Mouse (Mus musculus) erythroblast, embryonic 14.5 days (primary cell): ENCODE results near the gene Emc1. TPM values are rescaled to one million over a fixed set of nuclear protein-coding genes. Genes with fewer than 3 reads are reported as not detected.
A peak's percentile ranks its signal among the peaks of the same experiment; 100 is the strongest.

Experiments used
- H3K27me3 ChIP-seq: 2 replicates; pipeline ENCODE4 v1.6.1; 2012; ENCODE audit warnings: inconsistent platforms; ENCODE audit not compliant: control insufficient read depth
- H3K36me3 ChIP-seq: 2 replicates; pipeline ENCODE4 v1.6.1; 2012; ENCODE audit warnings: mild to moderate bottlenecking, inconsistent platforms; ENCODE audit not compliant: control insufficient read depth
- H3K4me1 ChIP-seq: 2 replicates; pipeline ENCODE4 v1.6.1; 2012; ENCODE audit warnings: inconsistent platforms; ENCODE audit not compliant: control insufficient read depth
- H3K4me3 ChIP-seq: replicated peaks from 2 replicates; pipeline ENCODE3; 2012; ENCODE audit warnings: moderate library complexity, mild to moderate bottlenecking, inconsistent platforms
- H3K9me3 ChIP-seq: 2 replicates; pipeline ENCODE4 v1.6.1; 2012; ENCODE audit warnings: low read length, inconsistent platforms, mixed read lengths; ENCODE audit not compliant: control insufficient read depth
- GATA1 ChIP-seq: IDR thresholded peaks from 2 replicates; pipeline ENCODE4 v1.6.1; 2012; ENCODE audit warnings: low read length, inconsistent platforms, mixed read lengths
- TAL1 ChIP-seq: IDR thresholded peaks from 3 replicates; pipeline ENCODE4 v1.6.1; 2012; ENCODE audit warnings: low read length, inconsistent platforms, mixed read lengths
- polyA plus RNA-seq: library from polyadenylated mRNA; stranded (reverse); fragments of >175 nt; gene quantifications from 2 replicates; pipeline ENCODE4 v1.2.3, GENCODE M21; 2012

The Emc1 gene
- polyA plus RNA-seq: 0.37 and 0.43 TPM in 2 replicates

- no peak for TF ChIP-seq GATA1
- TF ChIP-seq TAL1: no peak
- peaks cover 64% of the 10 kb centered on the region for H3K36me3 ChIP-seq
- no peaks in the 10 kb centered on the region for H3K27me3 ChIP-seq
- no peaks in the 10 kb centered on the region for H3K9me3 ChIP-seq
- H3K4me1 ChIP-seq: peaks cover 54% of the 10 kb centered on the region
- peak within 1 kb of the TSS; percentile 81 for H3K4me3 ChIP-seq
These were observed at the start of gene Emc1, which contains the start of the genes Mrto4 and Ubr4 for GRCm38 (mm10) chr4:139351931-139352711. Gene Emc1, plus strand, starts transcription at chr4:139352587. Gene Mrto4, minus strand, starts transcription at chr4:139352576. Gene Ubr4, plus strand, starts transcription at chr4:139352609.

- H3K4me1 ChIP-seq: peaks cover 18% of the 10 kb centered on the region
- H3K9me3 ChIP-seq: no peaks in the 10 kb centered on the region
- H3K4me3 ChIP-seq: no peak overlapping the region
- peaks cover 5% of the 10 kb centered on the region; the same call in 1 of the 2 replicates for H3K27me3 ChIP-seq
- peaks cover 33% of the 10 kb centered on the region for H3K36me3 ChIP-seq
- TF ChIP-seq GATA1 (no peak), TAL1 (no peak)
These were observed 46.9 kb upstream of the Emc1 start for GRCm38 (mm10) chr4:139305521-139305920.

GRCm38 (mm10) chr4:139307916-139308315 is 44.5 kb upstream of the Emc1 start:
- no peak overlapping the region for H3K4me3 ChIP-seq
- H3K4me1 ChIP-seq: peaks cover 35% of the 10 kb centered on the region
- TF ChIP-seq GATA1 (no peak), TAL1 (no peak)
- H3K27me3 ChIP-seq: peaks cover 18% of the 10 kb centered on the region
- peaks cover 16% of the 10 kb centered on the region for H3K36me3 ChIP-seq
- H3K9me3 ChIP-seq: no peaks in the 10 kb centered on the region

- Histone ChIP-seq H3K27me3 (peaks cover 18% of the 10 kb centered on the region), H3K4me1 (peaks cover 35% of the 10 kb centered on the region)
- TF ChIP-seq TAL1: no peak
- TF ChIP-seq GATA1: no peak
These were observed 42.7 kb upstream of the Emc1 start for GRCm38 (mm10) chr4:139309651-139310050.

GRCm38 (mm10) chr4:139310171-139310898 is 42.1 kb upstream of the Emc1 start, which contains the start of the genes Pqlc2 and Akr7a5:
Gene Pqlc2, minus strand, starts transcription at chr4:139310708.
Gene Akr7a5, plus strand, starts transcription at chr4:139310744.
- Histone ChIP-seq H3K27me3 (peaks cover 18% of the 10 kb centered on the region), H3K9me3 (no peaks in the 10 kb centered on the region), H3K4me3 (peak within 1 kb of the TSS; percentile 84), H3K4me1 (peaks cover 35% of the 10 kb centered on the region), H3K36me3 (peaks cover 21% of the 10 kb centered on the region)
- TF ChIP-seq TAL1 (no peak), GATA1 (no peak)

More at GRCm38 (mm10) chr4:139309651-139310050, 42.7 kb upstream of the Emc1 start:
- Histone ChIP-seq H3K4me3 (peak overlapping the region; percentile 84), H3K36me3 (peaks cover 23% of the 10 kb centered on the region), H3K9me3 (no peaks in the 10 kb centered on the region)

GRCm38 (mm10) chr4:139310899-139311701 is 41.3 kb upstream of the Emc1 start:
- peaks cover 33% of the 10 kb centered on the region for H3K4me1 ChIP-seq
- H3K36me3 ChIP-seq: peaks cover 14% of the 10 kb centered on the region
- TF ChIP-seq GATA1: no peak
- TF ChIP-seq TAL1: no peak
- H3K27me3 ChIP-seq: peaks cover 18% of the 10 kb centered on the region
- H3K4me3 ChIP-seq: peak overlapping the region; percentile 84
- no peaks in the 10 kb centered on the region for H3K9me3 ChIP-seq

GRCm38 (mm10) chr4:139311707-139312106 is 40.7 kb upstream of the Emc1 start:
- TF ChIP-seq GATA1 (no peak), TAL1 (no peak)
- H3K4me1 ChIP-seq: peaks cover 31% of the 10 kb centered on the region
- H3K27me3 ChIP-seq: peaks cover 18% of the 10 kb centered on the region
- no peaks in the 10 kb centered on the region for H3K9me3 ChIP-seq
- peak overlapping the region; percentile 84 for H3K4me3 ChIP-seq
- peaks cover 12% of the 10 kb centered on the region for H3K36me3 ChIP-seq

GRCm38 (mm10) chr4:139312632-139313031 is 39.8 kb upstream of the Emc1 start:
- no peak overlapping the region for H3K4me3 ChIP-seq
- H3K9me3 ChIP-seq: no peaks in the 10 kb centered on the region
- H3K27me3 ChIP-seq: peaks cover 18% of the 10 kb centered on the region
- peaks cover 31% of the 10 kb centered on the region for H3K4me1 ChIP-seq
- TF ChIP-seq TAL1: no peak
- TF ChIP-seq GATA1: no peak
- peaks cover 18% of the 10 kb centered on the region for H3K36me3 ChIP-seq
